ENCODE assay signal across 35 mouse cellular contexts in genomic region chr7:125545331-125545730, GRCm38 (mm10). TPM values are rescaled to one million over a fixed set of nuclear protein-coding genes. Genes with fewer than 3 reads are reported as not detected.
"Had no signal": no experiment of that assay in that cellular context is flagged by ENCODE, and none has a peak within 500 bp of the region (broad histone marks: within the 10 kb centered on the region; RNA-seq: fewer than 3 reads in every experiment).

No protein-coding gene starts in this region.

- H3K9me3 ChIP-seq: heart, embryonic 10.5 days; heart, embryonic 13.5 days; heart, embryonic 15.5 days; hindbrain, embryonic 10.5 days; hindbrain, embryonic 12.5 days; hindbrain, embryonic 13.5 days; hindbrain, embryonic 15.5 days; intestine, embryonic 15.5 days; kidney, embryonic 15.5 days had no signal

- H3K36me3 ChIP-seq: heart, embryonic 10.5 days; heart, embryonic 13.5 days; heart, embryonic 15.5 days; hindbrain, embryonic 10.5 days; hindbrain, embryonic 12.5 days; hindbrain, embryonic 13.5 days; hindbrain, embryonic 15.5 days; intestine, embryonic 15.5 days; kidney, embryonic 15.5 days had no signal

- ATAC-seq: hindbrain, embryonic 16.5 days; hindbrain, postnatal 0 days; inflammation-experienced regulatory T-cells, adult 6 months; intestine, embryonic 15.5 days; intestine, embryonic 16.5 days; intestine, postnatal 0 days had no signal

- H3K27me3 ChIP-seq: heart, embryonic 13.5 days; heart, embryonic 15.5 days; intestine, embryonic 15.5 days; kidney, embryonic 15.5 days had no signal

- H3K27ac ChIP-seq: heart, embryonic 10.5 days; heart, embryonic 13.5 days; heart, embryonic 15.5 days; hindbrain, embryonic 10.5 days; hindbrain, embryonic 12.5 days; hindbrain, embryonic 13.5 days; hindbrain, embryonic 14.5 days; hindbrain, embryonic 15.5 days; hindbrain, postnatal 0 days; intestine, embryonic 15.5 days; kidney, embryonic 15.5 days; kidney, postnatal 0 days; layer of hippocampus, adult 2 months had no signal

- H3K4me2 ChIP-seq: heart, embryonic 11.5 days; heart, embryonic 13.5 days; heart, embryonic 15.5 days; hindbrain, embryonic 12.5 days; hindbrain, embryonic 13.5 days; hindbrain, embryonic 14.5 days; hindbrain, embryonic 15.5 days; intestine, embryonic 15.5 days; kidney, embryonic 15.5 days had no signal

- H3K4me3 ChIP-seq: heart, embryonic 10.5 days; heart, embryonic 13.5 days; heart, embryonic 15.5 days; hindbrain, embryonic 10.5 days; hindbrain, embryonic 12.5 days; hindbrain, embryonic 13.5 days; hindbrain, embryonic 15.5 days; intestine, embryonic 15.5 days; kidney, embryonic 15.5 days; layer of hippocampus, adult 2 months had no signal

- H3K9ac ChIP-seq: heart, embryonic 13.5 days; heart, embryonic 15.5 days; hindbrain, embryonic 12.5 days; hindbrain, embryonic 13.5 days; hindbrain, embryonic 14.5 days; hindbrain, embryonic 15.5 days; intestine, embryonic 15.5 days; kidney, embryonic 15.5 days had no signal

- DNase-seq: heart, postnatal 10 days; heart, postnatal 14 days; heart, postnatal 36 days; heart, postnatal 4 days; kidney, adult 11 months; kidney, adult 18-20 months; kidney, adult 2 months; kidney, adult 8-10 months; kidney, adult 9 months; kidney, postnatal 10 days; kidney, postnatal 14 days; kidney, postnatal 25 days; kidney, postnatal 36 days; kidney, postnatal 4 days; layer of hippocampus, adult 9-11 months; layer of hippocampus, postnatal 36 days had no signal

- H3K4me1 ChIP-seq: hindbrain, embryonic 15.5 days; kidney, embryonic 15.5 days had no signal

RNA-seq across cellular contexts. Expression of gene Il21r, which starts 57.9 kb away (rescaled TPM):
- polyA plus RNA-seq: heart, embryonic 14.5 days had no signal
